Mouse (Mus musculus): ENCODE measurements around the gene Fam83g. TPM values are rescaled to one million over a fixed set of nuclear protein-coding genes. Genes with fewer than 3 reads are reported as not detected.

Fam83g gene
- total RNA-seq, 2 experiments from 2014 or later, result 0.17 to 0.25 TPM

DNA sequence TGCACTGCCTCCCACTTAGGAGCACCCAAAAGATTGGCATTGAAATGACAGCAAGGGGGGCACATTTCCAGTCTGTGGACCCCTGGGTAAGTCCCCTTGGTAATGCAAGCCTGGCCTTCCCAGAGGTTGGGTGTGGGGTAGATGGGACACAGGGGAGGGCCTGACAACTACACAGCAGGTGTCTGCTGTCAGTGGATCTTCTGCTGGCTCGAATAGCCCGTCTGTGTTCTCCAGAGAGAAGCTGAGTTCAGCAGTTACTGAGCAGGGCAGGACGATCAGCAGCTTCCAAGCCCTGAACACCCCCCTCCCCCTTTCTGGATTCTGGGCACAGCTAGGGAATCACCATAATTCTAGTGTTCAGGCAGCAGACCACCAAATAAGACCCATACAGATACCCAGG is 35.5 kb downstream of the Fam83g start:
- DNase-seq, result no peak

DNA sequence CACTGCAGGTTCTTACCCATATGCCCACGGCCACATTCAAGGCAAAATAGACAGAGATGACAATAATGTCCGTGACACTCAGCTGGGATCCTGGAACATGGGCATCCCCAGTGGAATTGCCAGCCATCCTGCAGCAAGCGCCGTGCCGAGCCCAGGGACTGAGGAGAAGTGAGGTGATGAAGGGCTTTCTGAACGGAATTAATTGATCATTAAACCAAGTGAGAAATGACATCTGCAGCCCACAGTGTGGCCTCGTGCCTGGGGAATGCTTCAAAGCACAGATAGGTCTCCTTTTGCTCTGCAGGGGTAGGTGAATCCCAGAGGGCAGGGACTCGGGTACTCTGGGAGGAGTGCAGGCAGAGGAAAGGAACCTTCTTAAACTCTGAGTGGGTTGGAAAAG is 35.9 kb downstream of the Fam83g start:
- DNase-seq, result no peak

DNA sequence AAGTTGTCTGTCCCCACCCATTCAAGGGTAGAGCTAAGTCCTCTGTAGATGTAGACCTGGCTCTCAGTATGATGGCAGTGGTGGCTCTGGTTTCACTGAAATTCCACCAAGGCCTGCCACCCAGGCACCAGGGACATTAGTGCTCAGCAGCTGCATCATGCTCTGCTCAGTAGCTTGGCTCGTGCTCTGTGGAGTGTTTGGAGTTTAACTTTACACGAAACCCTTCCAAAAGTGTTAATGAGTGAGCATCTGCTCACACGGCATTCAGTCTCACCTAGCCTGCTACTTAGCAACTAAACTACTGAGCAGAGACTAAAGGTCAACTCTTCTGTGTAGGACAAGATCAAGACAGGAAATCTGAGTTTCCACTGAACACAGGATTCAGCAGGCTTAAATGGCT is 36.7 kb downstream of the Fam83g start, which contains the start of gene Slc5a10:
TSS of gene Slc5a10 (minus strand) at position 191 of the 400 bp plus-strand sequence.
- no peak for DNase-seq

DNA sequence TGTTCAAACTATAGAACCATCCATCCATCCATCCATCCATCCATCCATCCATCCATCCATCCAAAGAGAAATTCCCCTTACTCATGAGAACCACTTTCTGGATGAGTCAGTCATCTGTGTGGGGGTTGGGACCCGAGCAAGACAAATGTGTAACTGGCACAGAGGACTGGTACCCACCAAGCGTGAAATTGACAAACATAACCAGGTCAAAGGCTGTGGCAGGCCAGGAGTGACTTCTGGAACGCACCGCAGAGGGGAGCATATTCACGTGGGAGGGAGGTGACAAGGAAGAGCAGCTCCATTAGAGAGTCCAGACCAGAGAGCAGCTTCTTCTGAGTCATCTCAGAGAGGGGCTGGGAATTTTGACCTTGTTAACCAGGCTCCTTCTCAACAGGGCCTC is 38.2 kb downstream of the Fam83g start:
- DNase-seq, result no peak

DNA sequence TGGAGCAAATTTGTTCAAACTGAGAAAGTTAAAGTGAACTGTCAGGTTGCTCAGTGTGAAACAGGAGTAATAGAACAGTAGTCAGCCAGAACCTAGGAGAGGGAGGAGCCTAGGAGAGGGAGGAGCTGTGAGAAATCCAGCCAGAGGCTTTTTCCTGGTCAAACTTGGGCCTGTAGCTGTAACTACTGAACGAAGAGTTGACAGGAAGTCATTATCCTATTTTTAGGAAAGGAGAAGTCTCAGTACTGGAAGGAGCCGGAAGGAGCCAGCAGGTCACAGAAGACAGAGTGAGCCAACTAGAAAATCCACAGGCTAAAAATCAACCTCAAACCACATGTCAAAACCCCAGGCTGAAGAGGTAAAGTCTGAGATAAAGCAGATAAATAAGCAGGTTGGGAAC is 44.1 kb downstream of the Fam83g start:
- DNase-seq, result no peak

DNA sequence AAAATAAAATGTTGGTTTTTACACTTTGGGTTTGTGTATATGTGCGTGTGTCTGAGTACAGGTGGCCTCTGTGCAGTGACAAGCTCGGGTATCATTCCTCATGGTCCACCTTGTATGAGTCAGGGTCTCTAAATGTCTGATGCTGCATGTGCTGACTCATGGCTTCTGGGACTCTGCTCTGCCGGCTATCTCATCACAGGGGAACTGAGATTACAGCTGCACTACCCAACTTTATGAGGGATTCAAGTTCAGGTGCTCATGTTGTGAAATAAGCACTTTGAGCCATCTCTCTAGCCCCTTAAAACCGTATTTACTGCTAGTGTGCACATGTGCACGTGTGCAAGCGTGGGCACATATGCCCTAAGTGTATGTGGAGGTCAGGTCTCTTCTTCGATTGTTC is 48.8 kb downstream of the Fam83g start:
- no peak for DNase-seq

DNA sequence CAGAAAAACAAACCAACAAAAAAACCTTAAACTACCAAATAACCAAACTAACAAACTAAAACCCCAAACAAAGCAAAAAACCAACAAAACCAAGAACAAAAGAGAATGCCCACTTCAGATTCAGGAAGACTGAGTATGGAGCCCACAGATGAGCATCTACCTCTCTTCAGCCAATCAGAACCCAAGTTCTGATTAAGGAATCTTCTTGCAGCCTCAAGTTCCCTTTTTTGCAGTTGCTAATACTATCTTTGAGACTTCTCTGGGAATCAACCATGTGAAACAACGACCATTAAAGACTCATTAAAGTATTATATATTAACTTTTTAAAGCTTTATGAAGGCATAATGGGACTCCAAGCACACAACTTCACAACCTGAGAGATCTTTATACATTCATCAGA is 53.4 kb downstream of the Fam83g start:
- DNase-seq, result no peak

DNA sequence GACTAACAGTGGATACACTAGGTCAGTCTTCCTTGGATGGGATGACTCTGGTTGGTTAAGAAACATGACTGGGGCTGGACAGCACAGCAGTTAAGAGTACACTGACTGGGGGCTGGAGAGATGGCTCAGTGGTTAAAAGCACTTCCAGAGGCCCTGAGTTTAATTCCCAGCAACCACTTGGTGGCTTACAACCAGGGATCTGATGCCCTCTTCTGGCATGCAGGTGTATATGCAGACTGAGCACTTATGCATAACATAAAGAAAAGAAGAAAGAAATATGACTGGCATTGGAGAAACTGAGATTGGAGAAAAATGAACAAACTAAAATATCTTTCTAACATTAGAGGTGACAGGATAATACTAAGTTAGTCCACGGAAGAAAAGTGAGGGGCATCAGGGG is 56.6 kb downstream of the Fam83g start:
- DNase-seq, result no peak

DNA sequence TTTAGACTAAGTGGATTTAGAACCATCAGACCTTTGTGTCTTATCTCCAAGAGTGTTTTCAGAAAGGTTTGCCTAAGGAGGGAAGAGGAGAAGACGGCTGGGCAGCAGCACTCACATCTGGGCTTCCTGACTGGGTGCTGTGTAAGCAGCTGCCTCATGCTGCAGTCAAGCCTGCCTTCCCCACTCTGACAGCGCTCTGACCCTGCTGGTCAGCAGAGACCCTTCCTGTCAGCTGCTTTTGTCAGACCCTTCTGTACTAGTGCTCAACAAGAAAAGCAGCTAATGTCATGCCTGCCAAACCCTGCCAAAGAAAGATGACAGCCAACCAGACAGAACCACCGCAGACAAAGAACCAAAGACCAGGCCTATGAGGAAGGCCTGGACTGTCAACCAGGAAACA is 59.9 kb downstream of the Fam83g start:
- DNase-seq, result no peak

DNA sequence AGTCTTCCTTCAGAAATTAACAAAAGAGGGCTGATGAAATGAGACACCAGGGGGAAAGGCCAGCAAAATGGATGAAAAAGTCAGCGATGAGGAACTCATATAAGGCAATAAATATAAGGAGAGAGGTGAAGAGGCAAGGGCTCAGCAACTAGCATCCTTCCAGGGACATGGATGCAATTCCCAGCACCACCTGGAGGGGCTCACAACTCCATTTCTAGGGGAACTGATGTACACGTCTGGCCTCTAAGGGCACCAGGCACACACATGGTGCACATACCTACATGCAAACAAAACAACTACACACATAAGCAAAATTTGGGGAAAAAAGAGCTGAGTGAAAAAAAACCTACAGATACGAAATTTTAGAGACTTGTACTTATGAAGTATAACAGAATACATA is 60.6 kb downstream of the Fam83g start:
- no peak for DNase-seq

DNA sequence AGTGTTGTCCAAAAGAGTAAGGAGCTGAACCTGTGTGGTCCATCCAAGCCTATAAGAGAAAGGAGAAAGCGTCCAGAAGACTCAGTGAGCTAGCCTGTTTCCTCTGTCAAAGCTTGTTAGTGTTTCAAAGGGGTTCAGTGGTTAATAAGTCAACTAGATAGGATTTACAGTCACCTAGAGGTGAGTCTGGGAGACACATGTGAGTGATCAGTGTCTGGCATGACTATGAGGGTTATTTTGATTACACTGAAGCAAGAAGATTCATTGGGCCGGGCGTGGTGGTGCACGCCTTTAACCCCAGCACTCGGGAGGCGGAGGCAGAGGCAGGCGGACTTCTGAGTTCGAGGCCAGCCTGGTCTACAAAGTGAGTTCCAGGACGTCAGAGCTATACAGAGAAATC is 61.9 kb downstream of the Fam83g start:
- DNase-seq, result no peak

DNA sequence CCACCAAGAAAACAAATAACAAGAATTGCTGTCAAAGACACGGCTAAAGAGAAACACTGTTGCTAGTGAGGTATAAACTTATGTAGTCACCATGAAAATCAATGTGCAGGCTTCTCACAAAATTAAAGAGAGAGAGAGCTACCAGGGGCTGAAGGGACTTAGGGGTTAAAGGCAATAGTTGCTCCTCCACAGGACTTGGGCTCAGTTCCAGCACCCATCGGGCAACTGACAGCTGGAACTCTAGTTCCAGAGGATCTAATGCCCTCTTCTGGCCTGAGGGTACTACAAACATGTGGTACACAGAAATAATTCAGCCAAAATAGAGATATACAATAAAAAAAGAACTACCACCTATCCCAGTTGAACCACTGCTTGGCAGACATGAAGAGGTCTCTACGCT is 63.3 kb downstream of the Fam83g start:
- DNase-seq, result no peak

DNA sequence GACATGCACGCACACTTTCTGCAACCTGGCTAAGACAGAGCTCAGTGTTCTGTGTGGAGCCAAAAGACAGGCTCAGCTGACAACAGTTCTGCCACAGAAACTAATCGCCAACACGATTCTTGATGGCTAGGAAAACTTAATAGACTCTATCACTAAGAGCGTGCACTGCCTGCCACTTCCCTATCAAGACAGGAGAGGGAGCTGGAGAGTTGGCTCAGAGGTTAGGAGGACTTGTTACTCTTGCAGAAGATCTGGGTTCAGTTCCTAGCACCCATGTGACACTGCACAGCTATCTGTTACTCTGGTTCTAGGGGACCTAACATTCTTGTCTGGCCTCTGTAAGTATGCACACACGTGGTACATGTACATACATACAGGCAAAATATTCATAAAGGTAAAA is 67.7 kb downstream of the Fam83g start:
- DNase-seq, result no peak

DNA sequence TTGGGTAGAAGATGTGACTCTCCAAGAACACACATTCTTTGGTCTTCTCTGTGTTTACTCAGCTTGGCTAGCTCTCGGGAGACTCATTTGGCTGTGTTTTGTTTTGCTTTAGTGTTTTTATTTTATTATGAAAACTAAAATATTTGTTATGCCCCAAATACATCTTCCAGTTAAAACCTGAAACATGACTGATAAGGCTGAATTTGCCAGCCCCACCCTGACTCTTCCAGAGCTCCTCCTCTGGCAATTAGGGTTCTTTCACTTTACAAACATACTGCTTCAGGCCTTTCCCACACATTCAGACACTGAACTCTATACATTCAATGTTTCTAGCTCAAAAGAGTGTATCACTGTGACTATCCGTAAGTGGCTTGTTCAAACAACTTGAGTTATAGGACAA is 73.3 kb downstream of the Fam83g start:
- no peak for DNase-seq

Other genes with a start within 250 kb of the Fam83g start
- gene Rnf112, start 230.0 kb upstream of the Fam83g start, total RNA-seq (2021), result under 1 TPM; 0.14 to 0.16 TPM
- 10 to 100 TPM; 70.7 to 78.0 TPM for gene Mfap4, start 198.7 kb upstream of the Fam83g start, total RNA-seq (2021)
- gene Mapk7, start 189.7 kb upstream of the Fam83g start, total RNA-seq (2021), result 10 to 100 TPM; 16.0 to 16.8 TPM
- gene B9d1, start 178.9 kb upstream of the Fam83g start, total RNA-seq (2021), result 10 to 100 TPM in 1 of 2 experiments, 1 to 10 TPM in 1; 9.8 to 12.0 TPM
- gene Epn2, start 104.4 kb upstream of the Fam83g start, total RNA-seq (2021), result 10 to 100 TPM; 33.6 to 34.7 TPM
- gene Grap, start 30.8 kb upstream of the Fam83g start, total RNA-seq (2021), result 10 to 100 TPM in 1 of 2 experiments, 1 to 10 TPM in 1; 8.8 to 10.4 TPM
- gene Slc5a10, start 36.7 kb downstream of the Fam83g start, total RNA-seq (2021), result not detected
- gene Prpsap2, start 78.0 kb downstream of the Fam83g start, total RNA-seq (2021), result 10 to 100 TPM; 12.3 to 12.5 TPM
- gene Ulk2, start 171.0 kb downstream of the Fam83g start, total RNA-seq (2021), result 10 to 100 TPM; 30.3 to 32.1 TPM
- 10 to 100 TPM; 16.9 to 18.6 TPM for gene Akap10, start 246.2 kb downstream of the Fam83g start, total RNA-seq (2021)

Data from heart, postnatal 4 days (tissue).